Comparison of ENCODE assay signal across 8 mouse cellular contexts in genomic region chr2:120643836-120644235, GRCm38 (mm10). TPM values are rescaled to one million over a fixed set of nuclear protein-coding genes. Genes with fewer than 3 reads are reported as not detected.
DNase-seq lines count a peak whose midpoint lies in the region; ATAC-seq lines count a peak whose summit lies in the region.

No protein-coding gene starts in this region.

- intact Hi-C loops in left cerebral cortex, postnatal 4 days (cut with DNase I): no loop called here
- intact Hi-C loops in heart, postnatal 14 days (cut with DNase I): no loop called here

- ATAC-seq in granulocyte monocyte progenitor cell, adult 5-6 weeks (replicated peaks; ENCODE audit: poor library complexity, severe bottlenecking): no peak

- peak; percentile 27 for DNase-seq in adrenal gland, postnatal 14 days
- DNase-seq in adrenal gland, postnatal 25 days: no peak
- peak; percentile 63 for DNase-seq in left cerebral cortex, postnatal 4 days
- DNase-seq in left cerebral cortex, adult 8-10 months (ENCODE audit: low spot score in 2 of 2): no peak
- DNase-seq in heart, postnatal 14 days: peak; percentile 74 to 76
- DNase-seq in right cerebral cortex, postnatal 4 days: peak; percentile 15
- no peak for DNase-seq in natural killer cell, adult 2 months (ENCODE audit: low spot score in 2 of 2)

RNA-seq across cellular contexts. Expression of gene Stard9, which starts 14.9 kb away (rescaled TPM):
- total RNA-seq in adrenal gland, postnatal 14 days (2021): 14.0 and 14.4 TPM in 2 replicates
- 20.0 and 31.6 TPM in 2 replicates for total RNA-seq in adrenal gland, postnatal 25 days (2021)
- total RNA-seq in left cerebral cortex, postnatal 4 days (2021): 10 to 100 TPM; 13.7 to 15.6 TPM
- 10 to 100 TPM in 3 of 4 experiments, 1 to 10 TPM in 1; 9.9 to 11.5 (median 11.3) TPM for total RNA-seq in left cerebral cortex, adult 8-10 months (2022)
- total RNA-seq in heart, postnatal 14 days (2021): 10 to 100 TPM; 16.1 to 17.9 TPM
- 3.5 and 10.7 TPM in 2 replicates for total RNA-seq in granulocyte monocyte progenitor cell, adult 5-6 weeks (2014; fragmentation: Nextera tagmentation)
- 0.62 and 1.1 TPM in 2 replicates for total RNA-seq in granulocyte monocyte progenitor cell, adult 5-6 weeks (2017)

RNA-seq across cellular contexts. Expression of gene Lrrc57, which starts 34.5 kb away (rescaled TPM):
- total RNA-seq in adrenal gland, postnatal 14 days (2021): 13.5 and 15.4 TPM in 2 replicates
- 15.6 and 27.9 TPM in 2 replicates for total RNA-seq in adrenal gland, postnatal 25 days (2021)
- total RNA-seq in left cerebral cortex, postnatal 4 days (2021): 10 to 100 TPM; 16.5 to 17.9 TPM
- 10 to 100 TPM; 27.0 to 37.3 (median 29.3) TPM for total RNA-seq in left cerebral cortex, adult 8-10 months (2022)
- total RNA-seq in heart, postnatal 14 days (2021): 10 to 100 TPM; 13.3 to 13.6 TPM
- 7.3 and 12.1 TPM in 2 replicates for total RNA-seq in granulocyte monocyte progenitor cell, adult 5-6 weeks (2014; fragmentation: Nextera tagmentation)
- 18.9 and 20.5 TPM in 2 replicates for total RNA-seq in granulocyte monocyte progenitor cell, adult 5-6 weeks (2017)

RNA-seq across cellular contexts. Expression of gene Haus2, which starts 34.7 kb away (rescaled TPM):
- total RNA-seq in adrenal gland, postnatal 14 days (2021): 13.5 and 14.3 TPM in 2 replicates
- total RNA-seq in adrenal gland, postnatal 25 days (2021): 14.8 and 15.5 TPM in 2 replicates
- 10 to 100 TPM; 14.3 to 15.6 TPM for total RNA-seq in left cerebral cortex, postnatal 4 days (2021)
- total RNA-seq in left cerebral cortex, adult 8-10 months (2022): 10 to 100 TPM; 12.9 to 16.1 (median 14.1) TPM
- total RNA-seq in heart, postnatal 14 days (2021): 10 to 100 TPM in 1 of 2 experiments, 1 to 10 TPM in 1; 9.2 to 10.8 TPM
- total RNA-seq in granulocyte monocyte progenitor cell, adult 5-6 weeks (2014; fragmentation: Nextera tagmentation): 20.4 and 22.0 TPM in 2 replicates
- total RNA-seq in granulocyte monocyte progenitor cell, adult 5-6 weeks (2017): 17.9 and 20.8 TPM in 2 replicates

Comparison
In these comparisons a context has a peak if more than half of its experiments do, and no peak if none do; other contexts are left out.
1. DNase-seq: peak in adrenal gland, postnatal 14 days (single experiment), left cerebral cortex, postnatal 4 days (single experiment), heart, postnatal 14 days (2 of 2) and right cerebral cortex, postnatal 4 days (single experiment); none in adrenal gland, postnatal 25 days (single experiment), left cerebral cortex, adult 8-10 months (0 of 2) and natural killer cell, adult 2 months (0 of 2).